Mouse (Mus musculus) urinary bladder, postnatal 36 days (tissue): ENCODE data around the gene Lnx2.
A peak's percentile ranks its signal among the peaks of the same experiment; 100 is the strongest.

Source experiments
- DNase-seq, 2 experiments: peaks; one replicate each; pipeline ENCODE4 v3.0.0; 2022; ENCODE audit warnings: low spot score in 2 of 2, mixed read lengths in 1 of 2

Gene Lnx2

GRCm38 (mm10) chr5:147018761-147019160 lies 57.6 kb downstream of the Lnx2 start:
- DNase-seq = no peak

- DNase-seq = no peak
Measured at GRCm38 (mm10) chr5:147017526-147017925, 58.9 kb downstream of the Lnx2 start.

GRCm38 (mm10) chr5:147016622-147017021 lies 59.8 kb downstream of the Lnx2 start:
- no peak for DNase-seq

GRCm38 (mm10) chr5:147015191-147015590 lies 61.2 kb downstream of the Lnx2 start:
- DNase-seq = no peak

GRCm38 (mm10) chr5:147013845-147014244 lies 62.5 kb downstream of the Lnx2 start:
- DNase-seq = no peak

GRCm38 (mm10) chr5:147011333-147011732 lies 65.1 kb downstream of the Lnx2 start:
- no peak for DNase-seq

- no peak for DNase-seq
Measured at GRCm38 (mm10) chr5:147003303-147003702, 73.1 kb downstream of the Lnx2 start.

GRCm38 (mm10) chr5:147001312-147001711 lies 75.1 kb downstream of the Lnx2 start:
- DNase-seq = no peak

GRCm38 (mm10) chr5:146998802-146999201 lies 77.6 kb downstream of the Lnx2 start:
- no peak for DNase-seq

GRCm38 (mm10) chr5:146996812-146997211 lies 79.6 kb downstream of the Lnx2 start:
- DNase-seq = no peak

- DNase-seq = no peak
Measured at GRCm38 (mm10) chr5:146994973-146995372, 81.4 kb downstream of the Lnx2 start.

GRCm38 (mm10) chr5:146993509-146993908 lies 82.9 kb downstream of the Lnx2 start:
- peak in 1 of 2 experiments; percentile 27 for DNase-seq

GRCm38 (mm10) chr5:146989051-146989450 lies 87.3 kb downstream of the Lnx2 start:
- no peak for DNase-seq

GRCm38 (mm10) chr5:146987588-146987987 lies 88.8 kb downstream of the Lnx2 start:
- DNase-seq = no peak

- DNase-seq = no peak
Measured at GRCm38 (mm10) chr5:146985725-146986433, 90.5 kb downstream of the Lnx2 start.

GRCm38 (mm10) chr5:146983216-146983615 lies 93.2 kb downstream of the Lnx2 start:
- peak; percentile 51 to 52 for DNase-seq

GRCm38 (mm10) chr5:146981376-146981775 lies 95.0 kb downstream of the Lnx2 start:
- no peak for DNase-seq

- no peak for DNase-seq
Measured at GRCm38 (mm10) chr5:146974781-146975123, 101.6 kb downstream of the Lnx2 start.

- DNase-seq = no peak
Measured at GRCm38 (mm10) chr5:146973858-146974780, 102.3 kb downstream of the Lnx2 start.

- DNase-seq = no peak
Measured at GRCm38 (mm10) chr5:146973353-146973752, 103.0 kb downstream of the Lnx2 start.

- DNase-seq = no peak
Measured at GRCm38 (mm10) chr5:146971776-146972561, 104.4 kb downstream of the Lnx2 start.
